In genomic region chr9:25252283-25252726, GRCm38 (mm10) we compare ENCODE assay signal across 8 mouse cellular contexts. TPM values are rescaled to one million over a fixed set of nuclear protein-coding genes. Genes with fewer than 3 reads are reported as not detected.
A peak's percentile ranks its signal among the peaks of the same experiment; 100 is the strongest.
DNase-seq lines count a peak whose midpoint lies in the region; ATAC-seq lines count a peak whose summit lies in the region.

TSS of gene Sept7 (plus strand) at chr9:25252439.

- under 1% methylated on average over 54 of the region's 54 CpGs for WGBS in lung, embryonic 16.5 days

- H3K4me3 ChIP-seq in lung, embryonic 16.5 days (ENCODE audit: low read length): peak within 1 kb of the TSS; percentile 100

- peak; percentile 94 for ATAC-seq in hematopoietic stem cell, adult 5-6 weeks (replicated peaks in 1 of 2; ENCODE audit: insufficient read depth in 1 of 2, low FRiP score in 2 of 2, low TSS enrichment in 1 of 2, low read depth in 1 of 2, poor library complexity in 2 of 2, severe bottlenecking in 2 of 2)
- ATAC-seq in lung, embryonic 16.5 days (ENCODE audit: low read depth): peak; percentile 98

- H3K4me2 ChIP-seq in lung, embryonic 16.5 days (ENCODE audit: low read depth, low read length): peak within 1 kb of the TSS; percentile 85

- H3K27ac ChIP-seq in lung, embryonic 16.5 days (ENCODE audit: low read length): peak within 1 kb of the TSS; percentile 98

- H3K27me3 ChIP-seq in lung, embryonic 16.5 days (ENCODE audit: control insufficient read depth, insufficient read depth, low read depth, low read length): no peaks in the 10 kb centered on the region

- peak within 1 kb of the TSS; percentile 100 for H3K9ac ChIP-seq in lung, embryonic 16.5 days (ENCODE audit: low read length)

- H3K9me3 ChIP-seq in lung, embryonic 16.5 days (ENCODE audit: control insufficient read depth, low read length): no peaks in the 10 kb centered on the region

- peaks cover 7% of the 10 kb centered on the region for H3K4me1 ChIP-seq in lung, embryonic 16.5 days (replicated peaks; ENCODE audit: control insufficient read depth, insufficient read depth, low read length)

- DNase-seq in MEL-GATA-1-ER (ENCODE audit: extremely low read depth, low read depth): peak; percentile 93
- peak; percentile 99 for DNase-seq in cerebellum, adult 8-10 months
- DNase-seq in forelimb bud, embryonic 11.5 days (ENCODE audit: low read depth, low spot score): peak; percentile 98
- peak; percentile 93 for DNase-seq in layer of hippocampus, adult 9-10 months (ENCODE audit: low spot score)
- DNase-seq in ovary, postnatal 10 days (ENCODE audit: low spot score): peak; percentile 99
- peak; percentile 99 for DNase-seq in thymus, postnatal 10 days (ENCODE audit: low spot score in 2 of 2)

- no peaks in the 10 kb centered on the region for H3K36me3 ChIP-seq in lung, embryonic 16.5 days (ENCODE audit: control insufficient read depth, insufficient read depth, low read length)

RNA-seq across cellular contexts. Expression of gene Sept7, which starts in this region (rescaled TPM):
- total RNA-seq in hematopoietic stem cell, adult 5-6 weeks (2017): 320 and 374 TPM in 2 replicates
- 302 and 327 TPM in 2 replicates for polyA plus RNA-seq in lung, embryonic 16.5 days (2015; fragmentation: Nextera tagmentation; extraction: Ambion mirVana)

Comparison
In these comparisons a context has a peak if more than half of its experiments do, and no peak if none do; other contexts are left out.
1. Peak in every context shown above with its lines: DNase-seq, ATAC-seq, H3K4me3 ChIP-seq and H3K27ac ChIP-seq.